Mouse (Mus musculus) stomach, postnatal 0 days (tissue): ENCODE measurements around the gene Tma7. TPM values are rescaled to one million over a fixed set of nuclear protein-coding genes. Genes with fewer than 3 reads are reported as not detected.

ENCODE experiments used
- ATAC-seq: fragments of 200-750 bp; cut with Nextera tagmentation; 2 replicates; pipeline ENCODE4 v1.8.0; 2017; ENCODE audit not compliant: low FRiP score, low TSS enrichment
- DNase-seq: peaks from one replicate; pipeline ENCODE4 v3.0.0-alpha.2; 2016; ENCODE audit warnings: low spot score
- H3K27ac ChIP-seq: fragments of 300-500 bp; sonication (generic); replicated peaks from 2 replicates; pipeline ENCODE4 v1.5.1; 2014; ENCODE audit warnings: mild to moderate bottlenecking, control low read depth
- H3K27me3 ChIP-seq: fragments of 300-500 bp; sonication (generic); 2 replicates; pipeline ENCODE4 v1.6.1; 2014; ENCODE audit warnings: low read length; ENCODE audit not compliant: control insufficient read depth, insufficient read depth
- H3K36me3 ChIP-seq: fragments of 300-500 bp; sonication (generic); 2 replicates; pipeline ENCODE4 v1.6.1; 2014; ENCODE audit warnings: low read length, mixed read lengths; ENCODE audit not compliant: control insufficient read depth, insufficient read depth
- H3K4me1 ChIP-seq: fragments of 300-500 bp; sonication (generic); replicated peaks from 2 replicates; pipeline ENCODE4 v1.6.1; 2014; ENCODE audit warnings: antibody characterized with exemption; ENCODE audit not compliant: control insufficient read depth, insufficient read depth
- H3K4me2 ChIP-seq: fragments of 300-500 bp; sonication (generic); replicated peaks from 2 replicates; pipeline ENCODE4 v1.6.1; 2014; ENCODE audit warnings: low read depth, mild to moderate bottlenecking, control low read depth, moderate library complexity
- H3K4me3 ChIP-seq: fragments of 300-500 bp; sonication (generic); 2 replicates; pipeline ENCODE4 v1.5.1; 2014; ENCODE audit warnings: low read depth, low read length, control low read depth
- H3K9ac ChIP-seq: fragments of 300-500 bp; sonication (generic); 2 replicates; pipeline ENCODE4 v1.6.1; 2014; ENCODE audit warnings: mild to moderate bottlenecking, low read length, control low read depth, mixed read lengths
- H3K9me3 ChIP-seq: fragments of 300-500 bp; sonication (generic); 2 replicates; pipeline ENCODE4 v1.6.1; 2016; ENCODE audit warnings: low read length; ENCODE audit not compliant: control insufficient read depth
- CTCF ChIP-seq: IDR thresholded peaks from 2 replicates; pipeline ENCODE4 v1.5.1; 2016; ENCODE audit warnings: antibody characterized with exemption, low read depth, mild to moderate bottlenecking, moderate library complexity
- EP300 ChIP-seq: optimal IDR thresholded peaks from 2 replicates; pipeline ENCODE3; 2016; ENCODE audit warnings: antibody characterized with exemption
- WGBS: fragments of 180-500 bp; shearing (Covaris S2); extraction: QIAGEN DNeasy Blood & Tissue Kit; methylation state at CpG from one replicate; pipeline ENCODE4 v1.1.7; 2014; 5-methylcytosine and 5-hydroxymethylcytosine counted together
- polyA plus RNA-seq: library from polyadenylated mRNA; unstranded; fragments of >200 nt; fragmentation: Nextera tagmentation; extraction: Ambion mirVana; gene quantifications from 2 replicates; pipeline ENCODE4 v1.2.1, GENCODE M21; 2015

Gene Tma7
- polyA plus RNA-seq, 1 experiment from 2014 or later, result 424 TPM

GRCm38 (mm10) chr9:109056081-109056690 is 26.2 kb downstream of the Tma7 start:
- 89% methylated on average over 17 of the region's 17 CpGs for WGBS
- Histone ChIP-seq H3K4me3 (no peak overlapping the region), H3K27ac (no peak overlapping the region), H3K4me2 (no peak overlapping the region), H3K9ac (no peak overlapping the region), H3K36me3 (peaks cover 17% of the 10 kb centered on the region), H3K9me3 (no peaks in the 10 kb centered on the region), H3K4me1 (0 out of 2 replicates have a peak, but pooled peaks cover 6% of the 10 kb centered on the region), H3K27me3 (no peaks in the 10 kb centered on the region)
- TF ChIP-seq EP300 (no peak), CTCF (no peak)
- ATAC-seq (no peak), DNase-seq (no peak)

GRCm38 (mm10) chr9:109055271-109056030 is 26.9 kb downstream of the Tma7 start:
- ATAC-seq, result no peak

GRCm38 (mm10) chr9:109054712-109055111 is 27.7 kb downstream of the Tma7 start:
- 4% methylated on average over 7 of the region's 7 CpGs for WGBS
- H3K27me3 ChIP-seq, result no peaks in the 10 kb centered on the region
- H3K4me1 ChIP-seq, result 0 out of 2 replicates have a peak, but pooled peaks cover 6% of the 10 kb centered on the region
- ATAC-seq (peak; percentile 77), DNase-seq (peak; percentile 77)
- peak overlapping the region; percentile 88 for H3K27ac ChIP-seq
- no peaks in the 10 kb centered on the region for H3K9me3 ChIP-seq
- peak overlapping the region; percentile 50 for H3K4me2 ChIP-seq
- peaks cover 20% of the 10 kb centered on the region for H3K36me3 ChIP-seq
- H3K4me3 ChIP-seq, result peak overlapping the region; percentile 17
- no peak for TF ChIP-seq EP300
- no peak for TF ChIP-seq CTCF
- peak overlapping the region; percentile 53 for H3K9ac ChIP-seq

More at GRCm38 (mm10) chr9:109055271-109056030, 26.9 kb downstream of the Tma7 start:
- 91% methylated on average over 12 of the region's 12 CpGs for WGBS
- Histone ChIP-seq H3K27ac (peak overlapping the region; percentile 88), H3K4me1 (0 out of 2 replicates have a peak, but pooled peaks cover 6% of the 10 kb centered on the region), H3K9me3 (no peaks in the 10 kb centered on the region), H3K27me3 (no peaks in the 10 kb centered on the region), H3K9ac (peak overlapping the region; percentile 54), H3K36me3 (peaks cover 17% of the 10 kb centered on the region), H3K4me3 (peak overlapping the region; percentile 17), H3K4me2 (peak overlapping the region; percentile 50)
- no peak for DNase-seq
- TF ChIP-seq CTCF (no peak), EP300 (no peak)

- no peak for TF ChIP-seq CTCF
- TF ChIP-seq EP300, result no peak
- no peak overlapping the region for H3K9ac ChIP-seq
- H3K4me1 ChIP-seq, result 0 out of 2 replicates have a peak, but pooled peaks cover 6% of the 10 kb centered on the region
- no peaks in the 10 kb centered on the region for H3K9me3 ChIP-seq
- peaks cover 21% of the 10 kb centered on the region for H3K36me3 ChIP-seq
- no peak overlapping the region for H3K4me2 ChIP-seq
- H3K27ac ChIP-seq, result peak overlapping the region; percentile 88
- DNase-seq (no peak), ATAC-seq (no peak)
- 63% methylated on average over 6 of the region's 6 CpGs for WGBS
- H3K27me3 ChIP-seq, result no peaks in the 10 kb centered on the region
- no peak overlapping the region for H3K4me3 ChIP-seq
These were observed 28.5 kb downstream of the Tma7 start for GRCm38 (mm10) chr9:109053851-109054250.

GRCm38 (mm10) chr9:109053366-109053765 is 29.0 kb downstream of the Tma7 start:
- Histone ChIP-seq H3K9me3 (no peaks in the 10 kb centered on the region), H3K27me3 (no peaks in the 10 kb centered on the region), H3K4me1 (0 out of 2 replicates have a peak, but pooled peaks cover 2% of the 10 kb centered on the region), H3K4me2 (no peak overlapping the region), H3K36me3 (peaks cover 21% of the 10 kb centered on the region), H3K27ac (no peak overlapping the region), H3K4me3 (no peak overlapping the region), H3K9ac (no peak overlapping the region)
- DNase-seq, result no peak
- ATAC-seq, result no peak
- TF ChIP-seq EP300, result no peak
- no peak for TF ChIP-seq CTCF
- 81% methylated on average over 3 of the region's 3 CpGs for WGBS
